Mouse (Mus musculus): Measurements from ENCODE around the gene Gm11111. TPM values are rescaled to one million over a fixed set of nuclear protein-coding genes. Genes with fewer than 3 reads are reported as not detected.

Gene Gm11111
- polyA plus RNA-seq, 1 experiment from 2014 or later = not detected

Other genes with a start within 250 kb of the Gm11111 start
- 0.55 and 0.73 TPM in 2 replicates for gene Cfap299, start 223.4 kb upstream of the Gm11111 start, polyA plus RNA-seq (2015; fragmentation: Nextera tagmentation; extraction: Ambion mirVana)

Measured in midbrain, embryonic 13.5 days (tissue).